Mouse (Mus musculus) stomach, embryonic 14.5 days (tissue): ENCODE measurements around the gene Kcnk13. TPM values are rescaled to one million over a fixed set of nuclear protein-coding genes. Genes with fewer than 3 reads are reported as not detected.

ENCODE experiments used
- microRNA-seq: library from miRNA; unstranded; fragments of <30 nt; microRNA quantifications from one replicate; pipeline ENCODE4, GENCODE M21; 2016
- polyA plus RNA-seq: library from polyadenylated mRNA; unstranded; fragments of >200 nt; fragmentation: Nextera tagmentation; extraction: Ambion mirVana; gene quantifications from 2 replicates; pipeline ENCODE4 v1.2.1, GENCODE M21; 2014

Gene Kcnk13
- polyA plus RNA-seq, 1 experiment from 2014 or later = 0.27 TPM

Small RNAs within 50 kb of the gene (microRNA-seq; reads per million reads assigned to microRNA genes)
- not detected for gene Gm23291

Other genes starting within 250 kb of the Kcnk13 start
- 12.9 and 14.7 TPM in 2 replicates for gene Efcab11, start 80.1 kb upstream of the Kcnk13 start, polyA plus RNA-seq
- gene Tdp1, start 80.0 kb upstream of the Kcnk13 start, polyA plus RNA-seq = 57.0 and 61.1 TPM in 2 replicates
- gene Psmc1, start 145.7 kb downstream of the Kcnk13 start, polyA plus RNA-seq = 247 and 259 TPM in 2 replicates
- 13.1 and 13.3 TPM in 2 replicates for gene Nrde2, start 195.2 kb downstream of the Kcnk13 start, polyA plus RNA-seq
- 1,664 and 1,668 TPM in 2 replicates for gene Calm1, start 234.9 kb downstream of the Kcnk13 start, polyA plus RNA-seq